Mouse (Mus musculus) testis, adult 2 months (tissue): ENCODE measurements at regions not wholly inside any gene's neighbourhood (a gene's known extent, or its start where the extent isn't known, plus 50 kb on each side); places are given as distances from the start of the nearest gene placed in this dataset.

Source experiments
- H3K27ac ChIP-seq: fragments of 200-500 bp; 2 replicates; pipeline ENCODE4 v1.5.1; 2012; ENCODE audit warnings: low read depth, low read length; ENCODE audit not compliant: control insufficient read depth, insufficient read depth
- H3K27me3 ChIP-seq: fragments of 200-500 bp; 2 replicates; pipeline ENCODE4 v1.6.1; 2012; ENCODE audit warnings: mild to moderate bottlenecking, low read length, moderate library complexity; ENCODE audit not compliant: control insufficient read depth, insufficient read depth
- H3K36me3 ChIP-seq: fragments of 200-500 bp; 2 replicates; pipeline ENCODE4 v1.6.1; 2012; ENCODE audit warnings: mild to moderate bottlenecking, low read length; ENCODE audit not compliant: control insufficient read depth, insufficient read depth
- H3K4me1 ChIP-seq: fragments of 200-500 bp; 2 replicates; pipeline ENCODE4 v1.6.1; 2012; ENCODE audit warnings: low read length; ENCODE audit not compliant: control insufficient read depth, insufficient read depth
- H3K4me3 ChIP-seq: fragments of 200-500 bp; 2 replicates; pipeline ENCODE4 v1.5.1; 2012; ENCODE audit warnings: low read depth, mild to moderate bottlenecking, low read length, moderate library complexity, mixed read lengths; ENCODE audit not compliant: control insufficient read depth
- CTCF ChIP-seq: fragments of 200-500 bp; IDR thresholded peaks from 2 replicates; pipeline ENCODE4 v1.5.1; 2012; ENCODE audit warnings: low read depth, mild to moderate bottlenecking, inconsistent platforms, low read length, moderate library complexity; ENCODE audit not compliant: control insufficient read depth, insufficient read depth, insufficient replicate concordance
- POLR2A ChIP-seq: fragments of 200-500 bp; IDR thresholded peaks from 2 replicates; pipeline ENCODE4 v1.6.1; 2012; ENCODE audit warnings: low read depth, mild to moderate bottlenecking, inconsistent platforms, low read length, moderate library complexity; ENCODE audit not compliant: control insufficient read depth

GRCm38 (mm10) chr3:54604705-54605379 lies 87.8 kb upstream of the Supt20 start:
- no peaks in the 10 kb centered on the region for H3K27me3 ChIP-seq
- no peak for TF ChIP-seq CTCF
- TF ChIP-seq POLR2A: no peak
- no peak overlapping the region for H3K4me3 ChIP-seq
- H3K36me3 ChIP-seq: no peaks in the 10 kb centered on the region
- no peaks in the 10 kb centered on the region for H3K4me1 ChIP-seq
- no peak overlapping the region for H3K27ac ChIP-seq

DNA sequence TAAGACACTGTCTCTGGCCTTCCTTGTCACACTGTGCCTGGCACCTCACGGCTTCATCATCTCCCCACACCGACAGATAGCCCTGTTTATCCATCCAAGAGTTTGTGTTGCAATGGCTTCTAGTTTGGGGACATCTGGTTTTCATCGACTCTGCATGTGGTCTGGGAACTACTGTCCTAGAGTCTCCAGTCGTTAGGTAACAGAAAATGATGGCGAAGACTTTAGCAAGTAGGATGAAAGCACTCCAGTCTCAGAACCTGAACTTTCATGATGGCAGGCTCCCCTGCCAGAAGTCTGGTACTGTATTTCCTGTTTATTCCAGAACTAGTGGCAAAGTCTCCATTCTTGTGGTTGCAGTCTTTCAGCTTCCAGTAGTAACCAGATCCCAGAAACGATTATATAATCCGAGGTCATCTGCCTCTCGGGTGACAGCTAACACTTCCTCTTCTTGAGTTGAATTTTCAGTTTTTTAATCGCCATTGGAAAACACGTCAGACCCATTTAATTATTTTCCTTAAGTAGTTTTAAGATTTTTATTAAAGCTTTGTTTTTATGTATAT lies 81.1 kb upstream of the Supt20 start:
- TF ChIP-seq CTCF (no peak), POLR2A (no peak)
- H3K4me1 ChIP-seq: no peaks in the 10 kb centered on the region
- no peaks in the 10 kb centered on the region for H3K27me3 ChIP-seq
- no peak overlapping the region for H3K27ac ChIP-seq
- H3K36me3 ChIP-seq: no peaks in the 10 kb centered on the region
- H3K4me3 ChIP-seq: no peak overlapping the region

DNA sequence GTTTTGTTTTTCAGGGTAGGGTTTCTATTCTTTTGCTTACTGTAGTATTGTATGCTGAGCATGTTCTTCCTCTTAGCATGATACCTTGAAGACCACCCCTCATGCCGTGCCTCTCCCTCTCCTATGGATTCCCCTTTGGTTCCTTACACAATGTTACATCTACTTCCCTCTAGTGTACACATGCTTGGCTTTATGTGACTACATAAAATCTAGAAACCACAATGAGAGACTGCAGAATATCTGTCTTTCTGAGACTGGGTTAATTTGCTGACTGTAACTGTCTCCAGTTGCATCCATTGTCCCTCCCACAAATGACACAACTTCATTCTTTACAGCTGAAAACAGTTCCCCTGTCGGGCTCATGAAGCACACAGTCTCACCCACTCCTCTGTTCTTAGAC lies 78.8 kb upstream of the Supt20 start:
- Histone ChIP-seq H3K36me3 (no peaks in the 10 kb centered on the region), H3K27ac (no peak overlapping the region), H3K4me3 (no peak overlapping the region), H3K27me3 (no peaks in the 10 kb centered on the region), H3K4me1 (no peaks in the 10 kb centered on the region)
- TF ChIP-seq CTCF: no peak
- no peak for TF ChIP-seq POLR2A

- H3K27ac ChIP-seq: no peak overlapping the region
- H3K4me3 ChIP-seq: no peak overlapping the region
- H3K27me3 ChIP-seq: no peaks in the 10 kb centered on the region
- no peaks in the 10 kb centered on the region for H3K4me1 ChIP-seq
- H3K36me3 ChIP-seq: no peaks in the 10 kb centered on the region
- TF ChIP-seq CTCF (no peak), POLR2A (no peak)
Observed at GRCm38 (mm10) chr3:54617298-54617697, 75.3 kb upstream of the Supt20 start.

GRCm38 (mm10) chr3:54618286-54618685 lies 74.3 kb upstream of the Supt20 start:
- Histone ChIP-seq H3K4me3 (no peak overlapping the region), H3K27me3 (no peaks in the 10 kb centered on the region), H3K27ac (no peak overlapping the region), H3K4me1 (no peaks in the 10 kb centered on the region), H3K36me3 (no peaks in the 10 kb centered on the region)
- TF ChIP-seq CTCF (no peak), POLR2A (no peak)

DNA sequence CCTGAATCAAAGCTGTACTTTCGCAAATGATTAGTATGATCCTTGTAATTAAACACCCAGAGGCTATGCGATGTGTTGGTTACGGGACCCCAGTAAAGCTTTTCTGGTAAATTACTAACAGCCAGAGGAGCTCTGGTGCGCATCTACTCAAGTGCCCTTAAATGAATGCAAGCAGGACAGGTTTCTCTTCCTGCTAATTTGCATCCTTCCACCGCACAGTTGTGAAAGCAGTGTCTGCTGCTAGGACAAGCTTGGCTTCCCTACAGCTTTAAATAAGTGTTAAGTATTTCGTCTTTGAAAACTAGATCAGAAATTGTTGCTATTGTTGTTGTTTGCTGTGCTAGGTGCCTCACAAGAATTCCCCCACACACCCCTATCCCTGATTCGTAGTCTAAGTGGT lies 62.4 kb upstream of the Supt20 start:
- peaks cover 8% of the 10 kb centered on the region; the same call in 1 of the 2 replicates for H3K4me1 ChIP-seq
- TF ChIP-seq POLR2A: no peak
- no peak for TF ChIP-seq CTCF
- no peak overlapping the region for H3K4me3 ChIP-seq
- no peaks in the 10 kb centered on the region for H3K36me3 ChIP-seq
- H3K27me3 ChIP-seq: no peaks in the 10 kb centered on the region
- no peak overlapping the region for H3K27ac ChIP-seq

DNA sequence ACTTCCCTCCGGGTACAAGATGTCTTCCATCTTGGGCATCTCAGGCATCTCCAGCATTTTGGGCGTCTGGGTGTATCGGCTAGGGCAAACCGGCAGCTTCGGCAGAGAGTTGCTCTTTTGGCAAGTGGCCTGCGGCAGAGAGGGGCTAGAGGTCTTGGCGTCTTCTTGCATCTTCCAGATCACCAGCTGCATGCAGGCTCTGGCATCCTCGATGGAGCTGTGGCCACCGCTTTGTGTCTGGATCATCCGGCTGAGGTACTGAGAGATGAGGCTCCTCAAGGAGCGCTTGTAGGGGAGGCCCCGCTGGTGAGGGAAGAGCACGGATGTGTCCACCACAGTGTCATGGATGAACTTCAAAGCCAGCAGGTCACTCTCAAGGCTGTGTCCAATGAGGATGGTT lies 59.9 kb upstream of the Supt20 start:
- Histone ChIP-seq H3K4me1 (peaks cover 9% of the 10 kb centered on the region; the same call in 1 of the 2 replicates), H3K36me3 (no peaks in the 10 kb centered on the region), H3K27ac (no peak overlapping the region), H3K4me3 (peak overlapping the region; percentile 12; the same call in 1 of the 2 replicates), H3K27me3 (no peaks in the 10 kb centered on the region)
- TF ChIP-seq CTCF (no peak), POLR2A (no peak)

GRCm38 (mm10) chr3:54633446-54633845 lies 59.2 kb upstream of the Supt20 start:
- Histone ChIP-seq H3K27ac (no peak overlapping the region), H3K4me3 (peak overlapping the region; percentile 62), H3K27me3 (no peaks in the 10 kb centered on the region), H3K36me3 (no peaks in the 10 kb centered on the region), H3K4me1 (peaks cover 9% of the 10 kb centered on the region; the same call in 1 of the 2 replicates)
- TF ChIP-seq POLR2A (no peak), CTCF (no peak)
